Mouse (Mus musculus) adrenal gland, postnatal 10 days (tissue): Measurements from ENCODE around the gene Plscr5. TPM values are rescaled to one million over a fixed set of nuclear protein-coding genes. Genes with fewer than 3 reads are reported as not detected.
"Not testable (repeated sequence)": the region's sequence is repeated elsewhere in the genome, so short reads cannot be mapped to it uniquely, and the experiment has no call there.

Source experiments
- DNase-seq: peaks from one replicate; pipeline ENCODE4 v3.0.0; 2021; ENCODE audit warnings: mixed read lengths
- long read RNA-seq, 2 experiments: library from polyadenylated mRNA; stranded (forward); transcript quantifications; one replicate each; pipeline ENCODE4 v2.0.0; 2021
- total RNA-seq, 2 experiments: library from RNA; stranded (reverse); gene quantifications; 2 replicates each; pipeline ENCODE4 v1.2.3; 2021

Gene Plscr5
- not detected for total RNA-seq
- long read RNA-seq, experiment 1: 0 reads
- long read RNA-seq, experiment 2: 0 reads

- DNase-seq: not testable (repeated sequence)
These were observed at the start of gene Plscr5 for GRCm38 (mm10) chr9:92192636-92193035. TSS of gene Plscr5 (plus strand) at chr9:92192936.

DNA sequence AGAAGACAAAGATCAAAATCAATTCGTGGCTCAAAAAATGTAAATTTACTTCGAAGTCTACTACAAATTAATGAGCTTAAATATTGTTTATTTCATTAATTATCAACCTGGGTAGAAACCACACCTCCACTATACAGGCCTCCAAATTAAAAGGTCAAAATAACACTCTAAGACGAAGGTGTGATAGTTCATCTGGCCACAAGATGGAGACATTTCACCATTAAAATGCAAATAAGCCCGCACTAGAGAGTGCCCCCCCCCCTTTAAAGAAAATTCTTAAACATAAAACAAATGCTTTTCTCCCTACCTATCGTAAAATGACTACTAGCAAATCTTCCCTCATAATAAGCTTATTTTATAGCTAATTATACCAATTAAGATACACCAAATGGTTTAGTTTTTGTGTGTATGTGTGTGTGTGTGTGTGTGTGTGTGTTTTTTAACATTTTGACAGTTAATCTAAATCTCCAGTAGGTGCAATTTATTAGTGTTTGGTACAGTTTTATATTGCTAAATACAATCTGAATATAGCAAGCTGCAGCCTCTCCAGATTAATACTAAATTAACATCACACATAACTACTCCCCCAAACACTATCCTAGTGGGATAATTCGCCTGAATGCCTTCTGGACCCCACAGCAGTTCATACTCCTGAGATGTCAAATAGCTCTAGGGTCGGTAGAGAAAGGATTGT, 45.0 kb upstream of the Plscr5 start:
- DNase-seq: peak; percentile 18

DNA sequence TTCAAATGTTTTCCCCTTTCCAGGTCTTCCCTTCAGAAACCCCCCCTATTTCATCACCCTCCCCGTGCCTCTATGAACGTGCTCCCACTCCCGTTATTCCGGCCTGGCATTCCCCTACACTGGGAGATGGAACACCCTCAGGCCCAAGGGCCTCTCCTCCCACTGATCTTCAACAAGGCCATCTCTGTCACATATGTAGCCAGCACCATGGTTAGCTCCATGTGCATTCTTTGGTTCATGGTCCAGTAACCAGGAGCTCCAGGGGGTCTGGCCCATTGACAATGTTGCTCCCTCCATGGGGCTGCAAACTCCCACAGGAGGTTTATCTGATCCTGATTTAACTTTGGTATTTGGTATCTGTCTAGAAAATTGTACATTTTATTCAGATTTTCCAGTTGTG, 30.5 kb upstream of the Plscr5 start:
- DNase-seq: no peak

GRCm38 (mm10) chr9:92173318-92173985, 19.3 kb upstream of the Plscr5 start:
- no peak for DNase-seq

DNA sequence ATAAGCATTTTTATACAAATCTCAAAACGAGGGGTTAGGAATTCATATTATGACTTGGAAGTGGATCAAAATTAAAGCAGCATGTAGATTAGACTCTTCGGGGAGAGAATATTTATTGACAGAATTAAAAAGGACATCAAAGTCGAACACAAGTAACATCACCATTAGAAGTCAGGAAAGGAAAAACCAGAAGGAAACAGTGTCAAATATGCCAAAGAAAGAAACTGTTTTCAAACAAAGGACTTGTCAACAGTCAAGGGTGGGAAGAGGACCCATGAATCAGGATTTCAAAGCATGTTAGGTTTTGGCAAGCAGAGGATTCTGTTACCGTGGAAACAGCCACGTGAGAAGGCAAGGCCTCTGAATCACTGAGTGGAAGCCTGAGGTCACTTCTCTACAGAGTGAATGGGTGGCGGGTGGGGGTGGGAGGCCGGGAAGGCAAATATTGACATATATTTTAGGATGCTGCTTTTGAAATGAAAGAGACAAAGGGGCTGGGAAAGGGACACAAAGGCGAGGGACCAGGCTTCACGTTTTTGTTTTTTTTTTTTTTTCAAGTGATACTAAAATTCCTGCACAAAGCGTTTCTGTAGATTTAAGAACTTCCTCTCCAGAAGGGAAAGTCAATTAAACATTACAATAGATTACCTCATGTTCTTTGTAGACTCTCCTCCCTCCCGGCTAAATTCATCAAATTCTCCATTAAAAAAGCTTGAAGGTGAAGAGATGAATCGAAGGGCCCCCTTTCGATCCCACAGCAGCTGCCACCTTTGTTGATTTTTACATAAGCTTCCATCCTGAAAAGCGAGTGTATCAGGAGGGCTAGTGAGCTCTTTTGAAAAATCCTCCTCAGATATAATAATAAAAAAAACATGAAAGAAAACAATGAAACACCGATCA, 18.3 kb upstream of the Plscr5 start:
- DNase-seq: peak; percentile 51

GRCm38 (mm10) chr9:92178861-92179469, 13.8 kb upstream of the Plscr5 start:
- no peak for DNase-seq

DNA sequence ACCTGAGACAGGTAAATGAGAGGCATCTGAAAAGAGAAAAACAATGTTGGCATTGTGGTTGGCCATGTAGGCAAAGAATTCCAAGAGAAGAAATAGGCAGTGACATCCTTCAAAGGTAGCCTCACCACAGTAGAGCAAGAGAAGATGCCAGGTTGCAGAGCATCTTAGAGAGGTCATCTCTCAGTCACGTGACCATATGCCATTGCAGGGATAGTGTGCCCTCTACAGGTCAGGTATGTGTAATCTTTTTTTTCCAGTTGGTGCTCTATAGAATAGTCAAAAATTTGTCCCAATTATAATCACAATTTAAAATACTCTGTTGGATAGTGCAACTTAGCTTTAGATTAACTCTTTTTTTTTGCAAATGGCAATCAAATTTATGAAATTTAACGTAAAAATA, 1.4 kb upstream of the Plscr5 start:
- DNase-seq: no peak

GRCm38 (mm10) chr9:92198408-92198807, 5.7 kb downstream of the Plscr5 start:
- DNase-seq: peak; percentile 10

DNA sequence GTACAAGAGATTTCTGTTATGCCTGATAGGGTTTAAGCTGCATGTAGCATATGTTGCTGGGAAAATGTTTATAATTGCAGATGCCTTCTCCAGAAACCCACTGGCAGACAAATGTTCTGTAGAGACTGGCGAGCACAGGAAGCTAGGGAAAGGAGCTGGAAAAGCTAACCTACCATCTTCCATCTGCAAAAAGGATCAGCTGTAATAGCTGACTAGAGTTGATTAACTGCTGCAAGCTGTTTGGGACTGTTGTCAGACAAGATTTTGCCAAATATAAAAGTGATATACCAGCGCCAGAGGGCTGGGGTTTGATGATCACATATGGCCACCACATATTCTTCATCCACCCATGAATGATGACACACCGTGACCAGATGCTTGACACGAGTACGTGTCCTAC, 6.8 kb downstream of the Plscr5 start:
- DNase-seq: no peak

DNA sequence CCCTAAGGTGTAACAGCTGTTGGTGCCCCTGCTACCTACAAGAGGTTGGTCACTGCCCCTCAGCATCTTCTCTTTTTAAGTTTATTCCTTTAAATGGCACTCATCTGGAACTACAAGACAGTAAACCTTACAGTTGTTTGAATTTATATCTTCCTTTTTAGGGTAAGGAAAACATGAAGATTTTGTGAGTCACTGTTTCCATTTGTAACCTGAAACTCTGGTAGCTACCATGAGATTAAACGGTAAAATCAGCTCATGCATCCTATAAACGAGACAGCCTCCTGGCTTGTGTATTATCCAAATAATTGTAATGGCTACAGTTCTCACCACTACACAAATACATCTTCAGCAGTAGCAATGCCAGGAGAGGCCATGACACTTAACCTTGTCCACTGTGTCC, 11.7 kb downstream of the Plscr5 start:
- no peak for DNase-seq

GRCm38 (mm10) chr9:92207307-92207706, 14.6 kb downstream of the Plscr5 start:
- peak; percentile 69 for DNase-seq

DNA sequence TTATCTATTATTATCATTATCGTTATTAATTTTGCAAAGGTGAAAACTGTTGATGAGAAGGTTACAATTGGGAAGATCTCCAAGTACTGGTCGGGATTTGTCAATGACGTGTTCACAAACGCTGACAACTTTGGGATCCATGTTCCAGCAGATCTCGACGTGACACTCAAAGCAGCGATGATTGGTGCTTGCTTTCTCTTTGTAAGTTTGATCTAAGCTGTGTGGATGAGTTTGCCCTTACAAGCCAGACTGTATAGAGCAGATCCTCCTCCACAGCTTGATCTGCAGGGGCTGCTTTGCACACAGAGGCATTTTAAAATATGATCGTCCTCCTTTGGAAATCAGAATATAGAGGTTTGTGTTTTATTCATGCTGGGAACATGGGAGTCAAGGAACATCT, 15.0 kb downstream of the Plscr5 start:
- DNase-seq: no peak

DNA sequence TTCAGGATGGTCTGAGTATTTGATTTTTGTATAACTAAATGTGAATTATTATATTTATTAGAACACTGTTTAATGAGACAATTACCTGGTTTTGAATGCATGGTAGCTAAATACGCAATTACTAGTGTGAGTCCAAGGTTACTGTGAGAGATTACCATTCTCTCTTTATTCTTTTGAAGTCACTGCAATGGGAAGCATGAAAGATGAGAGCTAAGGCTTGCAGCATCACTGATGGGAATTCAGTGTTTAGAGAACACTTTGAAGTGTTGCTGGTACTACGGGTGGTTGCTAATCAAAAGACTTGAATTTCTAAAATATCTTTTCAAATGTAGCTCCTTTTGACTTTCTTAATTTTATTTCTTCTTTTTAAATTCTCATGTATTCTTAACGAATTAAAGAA, 17.1 kb downstream of the Plscr5 start:
- DNase-seq: no peak

GRCm38 (mm10) chr9:92210386-92210967, 17.7 kb downstream of the Plscr5 start:
- DNase-seq: no peak

DNA sequence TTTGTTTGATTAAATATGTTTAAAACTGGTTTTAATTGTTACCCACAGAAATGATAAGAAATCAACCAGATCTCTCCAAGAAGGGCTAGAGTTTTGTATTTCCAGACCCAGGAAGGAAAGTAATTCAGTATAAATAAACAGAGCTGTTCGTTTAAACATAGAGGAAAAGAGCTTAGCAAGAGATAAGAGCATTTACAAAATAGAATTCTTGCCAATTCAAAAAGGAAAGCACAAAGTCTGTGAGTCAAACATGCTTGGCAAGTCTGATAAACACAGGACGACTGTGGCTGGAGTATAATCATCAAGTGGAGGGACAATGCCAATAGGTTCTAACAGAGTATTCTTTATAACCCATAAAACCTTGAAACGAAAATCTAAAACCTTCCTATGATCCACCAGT, 18.3 kb downstream of the Plscr5 start:
- no peak for DNase-seq

DNA sequence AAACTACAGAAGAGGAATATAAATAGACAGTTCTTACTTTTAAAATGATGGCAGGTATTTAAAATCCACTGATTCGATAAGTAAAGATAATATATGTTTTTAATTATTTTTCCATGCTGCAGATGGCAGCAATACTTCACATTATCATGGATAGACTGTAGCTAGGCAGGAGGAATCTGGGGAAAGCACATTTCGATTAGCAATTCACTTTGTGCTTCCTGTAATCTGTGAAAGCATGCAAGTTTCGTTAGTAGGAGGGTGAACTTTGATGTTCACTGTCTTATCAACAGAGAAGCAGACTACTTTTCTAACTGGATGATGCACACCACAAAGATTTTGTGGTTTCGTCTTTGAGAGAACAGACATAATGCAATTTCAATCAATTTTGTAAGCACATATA, 24.7 kb downstream of the Plscr5 start:
- DNase-seq: no peak

- DNase-seq: no peak
These were observed 25.2 kb downstream of the Plscr5 start for GRCm38 (mm10) chr9:92217896-92218295.

- no peak for DNase-seq
These were observed 27.4 kb downstream of the Plscr5 start for GRCm38 (mm10) chr9:92220151-92220550.

GRCm38 (mm10) chr9:92221480-92221879, 28.7 kb downstream of the Plscr5 start:
- DNase-seq: no peak

GRCm38 (mm10) chr9:92224598-92225231, 32.0 kb downstream of the Plscr5 start:
- DNase-seq: no peak

- DNase-seq: no peak
These were observed 33.5 kb downstream of the Plscr5 start for GRCm38 (mm10) chr9:92226127-92226655.
